7 mouse cellular contexts compared by ENCODE assay signal in the genomic region with DNA sequence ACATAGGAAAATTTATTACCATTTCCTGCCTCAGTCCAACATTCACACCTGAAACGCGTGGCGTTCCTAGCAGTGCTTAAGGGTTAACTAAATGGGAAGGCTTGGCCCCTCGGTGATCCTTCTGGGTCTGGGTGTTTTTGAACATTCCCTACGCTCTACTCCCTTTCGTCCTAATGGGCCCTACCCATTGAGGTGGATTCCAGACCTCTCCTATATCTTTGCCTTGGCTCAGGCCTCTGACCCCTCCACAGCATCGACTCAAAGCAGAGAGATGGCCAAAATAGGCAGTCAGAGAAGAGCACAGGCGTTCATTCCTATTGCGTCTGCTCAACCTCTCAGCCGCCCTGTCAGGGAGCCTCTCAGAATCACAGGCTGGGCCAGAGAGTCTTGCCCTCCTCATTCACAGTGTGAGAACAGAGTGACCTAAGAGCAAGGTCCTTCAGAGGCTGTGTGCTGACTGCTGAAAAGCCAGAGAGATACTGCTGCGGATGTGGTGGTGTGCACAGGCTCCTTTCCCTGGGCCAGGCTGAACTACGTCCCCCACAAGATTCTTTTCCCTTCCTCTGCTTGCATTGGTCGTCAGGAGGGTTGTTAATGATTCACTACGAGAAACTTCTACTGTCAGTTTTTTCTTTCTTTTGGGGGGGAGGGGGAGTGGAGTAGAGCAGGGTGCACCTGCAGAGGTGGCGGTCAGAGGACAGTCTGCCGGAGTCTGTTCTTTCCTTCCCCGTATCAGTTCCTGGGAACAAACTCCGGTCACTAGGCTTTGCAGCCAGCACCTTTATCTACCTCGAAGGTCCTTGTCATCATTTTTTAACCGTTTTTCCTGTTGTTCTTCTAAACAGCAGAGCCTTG. TPM values are rescaled to one million over a fixed set of nuclear protein-coding genes. Genes with fewer than 3 reads are reported as not detected.
DNase-seq lines count a peak whose midpoint lies in the region; ATAC-seq and TF ChIP-seq lines count a peak whose summit lies in the region.

No protein-coding gene starts in this region.

- H3K27me3 ChIP-seq in heart, adult 2 months (ENCODE audit: control insufficient read depth, insufficient read depth, low read length) = no peaks in the 10 kb centered on the region
- H3K27me3 ChIP-seq in liver, postnatal 0 days (ENCODE audit: insufficient read depth, low read length) = no peaks in the 10 kb centered on the region
- H3K27me3 ChIP-seq in forebrain, embryonic 13.5 days = no peaks in the 10 kb centered on the region

- peak overlapping the region; percentile 88 for H3K27ac ChIP-seq in heart, adult 2 months
- peak overlapping the region; percentile 82 for H3K27ac ChIP-seq in liver, postnatal 0 days (ENCODE audit: low read depth)
- no peak overlapping the region for H3K27ac ChIP-seq in forebrain, embryonic 13.5 days

- no peaks in the 10 kb centered on the region; the same call in 1 of the 2 replicates for H3K36me3 ChIP-seq in heart, adult 2 months (ENCODE audit: control insufficient read depth, insufficient read depth, low read length)
- H3K36me3 ChIP-seq in liver, postnatal 0 days (replicated peaks; ENCODE audit: insufficient read depth, low read length) = no peaks in the 10 kb centered on the region
- no peaks in the 10 kb centered on the region for H3K36me3 ChIP-seq in forebrain, embryonic 13.5 days (ENCODE audit: poor library complexity, severe bottlenecking)

- H3K79me2 ChIP-seq in heart, adult 2 months (replicated peaks; ENCODE audit: control insufficient read depth, insufficient read depth, low read length) = no peaks in the 10 kb centered on the region

- peak; percentile 58; the same call in 1 of the 2 replicates for TF ChIP-seq POLR2A in heart, adult 2 months (IDR thresholded peaks at IDR 0.05; ENCODE audit: insufficient read depth, low read depth, low read length)

- peak; percentile 14 to 20 for DNase-seq in cerebellum, postnatal 36 days
- DNase-seq in heart, adult 2 months = peak; percentile 63 to 84
- peak; percentile 61 for DNase-seq in kidney, adult 18-20 months
- peak; percentile 28 for DNase-seq in liver, postnatal 0 days
- no peak for DNase-seq in retina, postnatal 1 day
- no peak for DNase-seq in left cerebral cortex, adult 11 months (ENCODE audit: low spot score)

- peak; percentile 91 for TF ChIP-seq EP300 in heart, adult 2 months (IDR thresholded peaks at IDR 0.05; ENCODE audit: insufficient read depth, low read depth, low read length)
- no peak for TF ChIP-seq EP300 in liver, postnatal 0 days (IDR thresholded peaks at IDR 0.05; ENCODE audit: low read depth)

- 0 out of 2 replicates have a peak, but pooled peaks cover 3% of the 10 kb centered on the region for H3K9me3 ChIP-seq in liver, postnatal 0 days (ENCODE audit: low read length)
- no peaks in the 10 kb centered on the region for H3K9me3 ChIP-seq in forebrain, embryonic 13.5 days (replicated peaks)

- peak overlapping the region; percentile 26 for H3K9ac ChIP-seq in heart, adult 2 months (ENCODE audit: low read depth, low read length)
- no peak overlapping the region for H3K9ac ChIP-seq in liver, postnatal 0 days (replicated peaks)
- no peak overlapping the region for H3K9ac ChIP-seq in forebrain, embryonic 13.5 days

- peaks cover 9% of the 10 kb centered on the region for H3K4me1 ChIP-seq in heart, adult 2 months (ENCODE audit: control insufficient read depth, insufficient read depth, low read length)
- peaks cover 17% of the 10 kb centered on the region for H3K4me1 ChIP-seq in liver, postnatal 0 days (ENCODE audit: insufficient read depth)
- H3K4me1 ChIP-seq in forebrain, embryonic 13.5 days = 0 out of 2 replicates have a peak, but pooled peaks cover 10% of the 10 kb centered on the region

- 0 out of 2 replicates have a peak overlapping the region, but pooled peaks have one; percentile 27 for H3K4me3 ChIP-seq in heart, adult 2 months
- no peak overlapping the region for H3K4me3 ChIP-seq in liver, postnatal 0 days (ENCODE audit: low read depth, low read length)
- H3K4me3 ChIP-seq in forebrain, embryonic 13.5 days = no peak overlapping the region

- peak; percentile 58 for ATAC-seq in liver, postnatal 0 days
- no peak for ATAC-seq in forebrain, embryonic 13.5 days

- intact Hi-C loops in heart, adult 2 months (cut with DNase I) = loop anchor here (5.0 kb wide), 1 partner anchor 73 kb away; no protein-coding TSS in a partner anchor

- H3K4me2 ChIP-seq in liver, postnatal 0 days (ENCODE audit: low read depth, low read length) = peak overlapping the region; percentile 42
- no peak overlapping the region for H3K4me2 ChIP-seq in forebrain, embryonic 13.5 days

- 52% methylated on average over 20 of the region's 20 CpGs for WGBS in heart, adult 2 months
- 59% methylated on average over 20 of the region's 20 CpGs for WGBS in liver, postnatal 0 days (ENCODE audit: insufficient replicate concordance)
- 80% methylated on average over 20 of the region's 20 CpGs for WGBS in forebrain, embryonic 13.5 days

- TF ChIP-seq CTCF in heart, adult 2 months (IDR thresholded peaks at IDR 0.05) = no peak
- TF ChIP-seq CTCF in liver, postnatal 0 days (IDR thresholded peaks at IDR 0.05; ENCODE audit: low read depth) = no peak

RNA-seq across cellular contexts. Expression of a gene that starts 38.9 kb away (rescaled TPM):
- total RNA-seq in heart, adult 2 months (2021) = 100 to 1,000 TPM; 157 to 177 TPM
- polyA plus RNA-seq in heart, adult 2 months (2012; rRNA removed) = 91.9 and 179 TPM in 2 replicates
- polyA plus RNA-seq in liver, postnatal 0 days (2015; fragmentation: Nextera tagmentation; extraction: Ambion mirVana) = 62.7 and 69.6 TPM in 2 replicates
- polyA plus RNA-seq in forebrain, embryonic 13.5 days (2015; fragmentation: Nextera tagmentation; extraction: Ambion mirVana) = 18.4 and 19.7 TPM in 2 replicates

Comparison
In these comparisons a context has a peak if more than half of its experiments do, and no peak if none do; other contexts are left out.
1. DNase-seq: peak in cerebellum, postnatal 36 days (2 of 2), heart, adult 2 months (2 of 2), kidney, adult 18-20 months (single experiment) and liver, postnatal 0 days (single experiment); none in retina, postnatal 1 day (single experiment) and left cerebral cortex, adult 11 months (single experiment).